Mouse (Mus musculus) thymus, postnatal 10 days (tissue): ENCODE results near the gene Aff1.

ENCODE experiments used
- DNase-seq, 2 experiments: peaks; one replicate each; pipeline ENCODE4 v3.0.0; 2021; ENCODE audit warnings: low spot score in 2 of 2

The Aff1 gene

GRCm38 (mm10) chr5:103691624-103692530, at the start of gene Aff1:
Aff1 (plus strand) TSS chr5:103692374.
- peak; percentile 87 to 95 for DNase-seq

GRCm38 (mm10) chr5:103644167-103644566, 48.0 kb upstream of the Aff1 start:
- no peak for DNase-seq

GRCm38 (mm10) chr5:103647320-103647719, 44.9 kb upstream of the Aff1 start:
- no peak for DNase-seq

- DNase-seq = peak; percentile 15 to 48
Observed at GRCm38 (mm10) chr5:103654225-103654624, 37.9 kb upstream of the Aff1 start.

GRCm38 (mm10) chr5:103654780-103655179, 37.4 kb upstream of the Aff1 start:
- DNase-seq = no peak

- DNase-seq = peak; percentile 70 to 88
Observed at GRCm38 (mm10) chr5:103655346-103656118, 36.6 kb upstream of the Aff1 start, which contains the start of gene 1700016H13Rik. 1700016H13Rik (minus strand) TSS chr5:103656010.

GRCm38 (mm10) chr5:103658921-103659320, 33.3 kb upstream of the Aff1 start:
- DNase-seq = no peak

- peak in 1 of 2 experiments; percentile 50 for DNase-seq
Observed at GRCm38 (mm10) chr5:103659571-103659970, 32.6 kb upstream of the Aff1 start.

GRCm38 (mm10) chr5:103664932-103665331, 27.2 kb upstream of the Aff1 start:
- DNase-seq = no peak

GRCm38 (mm10) chr5:103665876-103666275, 26.3 kb upstream of the Aff1 start:
- no peak for DNase-seq

GRCm38 (mm10) chr5:103671858-103672257, 20.3 kb upstream of the Aff1 start:
- DNase-seq = no peak

GRCm38 (mm10) chr5:103673611-103674010, 18.6 kb upstream of the Aff1 start:
- no peak for DNase-seq

GRCm38 (mm10) chr5:103674482-103674881, 17.7 kb upstream of the Aff1 start:
- no peak for DNase-seq

GRCm38 (mm10) chr5:103676289-103676881, 15.8 kb upstream of the Aff1 start:
- DNase-seq = no peak

GRCm38 (mm10) chr5:103677894-103678293, 14.3 kb upstream of the Aff1 start:
- DNase-seq = no peak

GRCm38 (mm10) chr5:103678974-103679373, 13.2 kb upstream of the Aff1 start:
- no peak for DNase-seq

- DNase-seq = peak; percentile 79 to 94
Observed at GRCm38 (mm10) chr5:103680381-103680780, 11.8 kb upstream of the Aff1 start.

GRCm38 (mm10) chr5:103681824-103682223, 10.3 kb upstream of the Aff1 start:
- no peak for DNase-seq

- DNase-seq = no peak
Observed at GRCm38 (mm10) chr5:103689645-103690044, 2.5 kb upstream of the Aff1 start.

GRCm38 (mm10) chr5:103690190-103690589, 2.0 kb upstream of the Aff1 start:
- no peak for DNase-seq

- DNase-seq = no peak
Observed at GRCm38 (mm10) chr5:103691171-103691570, 1.0 kb upstream of the Aff1 start.

- no peak for DNase-seq
Observed at GRCm38 (mm10) chr5:103692531-103693040, 412 bp downstream of the Aff1 start.
